Mouse (Mus musculus) hematopoietic stem cell, adult 5-6 weeks (primary cell): ENCODE measurements around the gene Npc1l1. TPM values are rescaled to one million over a fixed set of nuclear protein-coding genes. Genes with fewer than 3 reads are reported as not detected.
"Not testable (repeated sequence)": the region's sequence is repeated elsewhere in the genome, so short reads cannot be mapped to it uniquely, and the experiment has no call there.

Source experiments
- ATAC-seq, 2 experiments: fragments of 125-278 bp in 1 of 2; replicated peaks in 1 of 2; 2 replicates each; pipeline ENCODE4 v1.8.0; 2016 to 2017; ENCODE audit warnings: inconsistent platforms in 2 of 2, mild to moderate bottlenecking in 2 of 2, moderate number of reproducible peaks in 2 of 2, low read depth in 1 of 2, moderate TSS enrichment in 1 of 2; ENCODE audit not compliant: low FRiP score in 2 of 2, poor library complexity in 2 of 2, severe bottlenecking in 2 of 2, insufficient read depth in 1 of 2, low TSS enrichment in 1 of 2
- total RNA-seq: library from RNA; stranded (forward); fragments of 172-1452, 232-1000 nt; gene quantifications from 2 replicates; pipeline ENCODE4 v1.2.3, GENCODE M21; 2017

Npc1l1 gene
- total RNA-seq, result not detected in 2 replicates

DNA sequence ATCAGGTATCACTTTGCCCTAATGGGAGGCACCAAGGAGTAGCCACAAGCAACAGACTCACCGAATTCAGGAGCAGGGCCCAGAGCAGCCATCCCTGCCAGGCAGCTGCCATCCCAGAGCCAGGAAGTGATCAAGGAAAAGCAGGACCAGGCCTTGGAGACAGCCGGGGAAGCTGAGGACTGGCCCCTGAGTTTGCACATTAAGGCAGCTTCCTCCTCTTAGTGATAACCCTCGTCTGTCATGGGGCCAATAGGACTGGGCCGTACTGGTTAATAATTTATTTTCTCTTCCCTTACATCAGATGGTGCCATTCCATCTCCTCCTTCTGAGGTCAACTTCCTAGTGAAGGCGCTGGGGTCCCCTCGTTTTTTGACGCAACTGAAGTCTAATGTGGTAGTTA is at the start of gene Npc1l1:
Gene Npc1l1 (minus strand): TSS at position 132 of the 400 bp plus-strand sequence.
- ATAC-seq, result no peak

DNA sequence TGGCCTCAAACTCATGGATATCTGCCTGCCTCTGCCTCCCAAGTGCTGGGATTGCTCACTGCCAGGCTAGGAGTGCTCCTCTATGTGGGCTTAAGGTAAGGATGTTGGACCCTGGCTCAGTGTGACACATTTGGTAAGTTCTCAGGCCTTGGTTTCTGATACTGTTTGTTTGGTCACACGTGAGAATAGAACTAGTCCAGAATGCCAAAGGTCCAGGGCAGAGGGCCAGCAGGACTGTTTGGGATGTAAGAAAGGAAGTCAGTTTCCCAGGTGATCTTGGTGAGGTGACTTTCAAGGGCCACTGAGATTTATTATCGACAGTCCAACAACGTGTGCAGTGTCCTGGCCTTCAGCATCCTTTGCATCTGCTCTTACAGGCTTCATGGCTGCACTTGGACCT is 46.5 kb upstream of the Npc1l1 start:
- ATAC-seq, result no peak

GRCm38 (mm10) chr11:6275094-6275484 is 45.1 kb upstream of the Npc1l1 start:
- ATAC-seq, result peak in 1 of 2 experiments; percentile 22; a peak in 1 of 4 replicates

GRCm38 (mm10) chr11:6274387-6275093 is 44.6 kb upstream of the Npc1l1 start, which contains the start of gene Tmed4:
Gene Tmed4, minus strand, starts transcription at chr11:6274870.
- ATAC-seq, result peak; percentile 96 to 98

DNA sequence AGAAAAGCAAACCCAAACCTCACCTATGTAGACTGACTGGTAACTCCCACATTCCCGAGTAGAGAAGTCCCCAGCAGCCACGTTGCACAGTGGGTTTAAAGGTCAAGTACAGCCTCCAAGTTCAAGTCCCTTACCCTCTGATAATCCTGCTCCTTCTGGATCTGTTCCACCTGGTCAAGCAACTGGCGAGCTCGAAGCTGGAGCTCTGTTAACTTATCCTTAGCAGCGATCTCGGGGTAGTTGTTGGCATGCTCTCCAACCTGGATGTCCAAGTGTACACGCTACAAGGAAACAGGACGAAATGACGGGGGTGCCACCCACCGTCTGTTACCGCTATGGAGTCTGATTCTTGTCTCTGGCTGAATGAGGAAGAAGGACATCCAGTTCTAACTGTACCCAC is 43.7 kb upstream of the Npc1l1 start:
- ATAC-seq, result no peak

GRCm38 (mm10) chr11:6267320-6268254 is 37.6 kb upstream of the Npc1l1 start, which contains the start of gene Ddx56:
Gene Ddx56, minus strand, starts transcription at chr11:6267772.
- ATAC-seq, result peak; percentile 98 to 99

DNA sequence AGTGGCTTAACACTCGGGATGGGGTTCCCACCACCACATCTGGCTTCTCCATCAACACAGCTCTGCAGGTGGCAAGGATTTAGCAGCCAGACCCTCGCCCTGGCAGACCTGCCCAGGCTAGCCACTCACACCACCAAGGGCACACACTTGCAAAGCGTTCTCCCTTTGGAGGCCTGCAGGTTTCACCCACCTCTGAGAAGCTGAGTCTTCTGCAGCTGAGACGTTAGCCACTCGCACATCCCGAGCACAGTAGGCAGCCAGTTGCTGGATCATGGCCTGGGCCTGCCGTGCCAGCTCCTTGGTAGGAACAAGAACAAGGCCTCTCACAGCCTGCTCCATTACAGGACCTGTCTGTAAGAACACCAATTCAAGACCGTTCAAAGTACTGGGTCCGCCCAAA is 36.7 kb upstream of the Npc1l1 start:
- no peak for ATAC-seq

GRCm38 (mm10) chr11:6261434-6262082 is 31.6 kb upstream of the Npc1l1 start:
- peak; percentile 71 to 77; a peak in 3 of 4 replicates for ATAC-seq

DNA sequence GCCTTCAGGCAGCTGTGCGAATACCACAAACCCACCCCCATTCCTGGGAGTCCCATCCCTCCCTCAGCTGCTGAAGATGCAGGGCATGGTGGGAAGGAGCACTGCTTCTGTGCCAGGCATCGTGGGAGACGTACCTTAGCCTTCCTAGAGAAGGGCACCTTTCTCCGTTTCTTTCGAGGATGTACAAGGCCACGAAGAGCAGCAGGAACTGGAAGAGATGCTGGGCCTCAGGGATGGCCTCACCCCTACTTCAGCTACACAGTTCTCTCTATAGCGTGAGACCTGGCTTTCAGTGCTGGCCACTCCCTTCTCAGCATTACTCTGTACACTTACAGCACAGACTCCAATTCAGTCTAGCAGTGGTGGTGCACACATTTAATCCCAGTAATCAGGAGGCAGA is 29.5 kb upstream of the Npc1l1 start:
- ATAC-seq, result no peak

GRCm38 (mm10) chr11:6256490-6257072 is 26.6 kb upstream of the Npc1l1 start:
- no peak for ATAC-seq

- ATAC-seq, result not testable (repeated sequence)
These were observed 24.7 kb upstream of the Npc1l1 start for GRCm38 (mm10) chr11:6254602-6255001.

GRCm38 (mm10) chr11:6252824-6253223 is 22.9 kb upstream of the Npc1l1 start:
- no peak for ATAC-seq

DNA sequence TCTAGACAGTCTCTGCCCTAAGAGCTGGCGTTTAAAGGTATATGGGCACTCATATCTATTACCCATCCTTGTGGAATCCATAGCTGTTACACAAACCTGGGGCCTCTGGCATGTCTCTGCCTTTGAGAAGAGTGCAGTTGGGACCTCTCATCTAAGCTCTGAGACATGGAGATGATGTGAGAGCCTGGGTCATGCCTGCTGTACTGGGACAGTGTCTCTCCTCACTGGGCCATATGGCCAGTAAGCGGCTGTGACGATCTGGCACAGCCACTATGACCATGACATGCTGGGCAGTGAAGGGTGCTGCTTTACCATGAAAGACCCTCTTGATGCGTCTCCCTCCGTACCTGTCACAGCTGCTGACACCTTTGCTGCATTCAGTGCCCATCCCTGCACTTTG is 22.3 kb upstream of the Npc1l1 start:
- ATAC-seq, result no peak; a peak in 1 of 4 replicates

- no peak for ATAC-seq
These were observed 14.8 kb upstream of the Npc1l1 start for GRCm38 (mm10) chr11:6244707-6245106.

- no peak for ATAC-seq
These were observed 3.1 kb upstream of the Npc1l1 start for GRCm38 (mm10) chr11:6233025-6233424.

DNA sequence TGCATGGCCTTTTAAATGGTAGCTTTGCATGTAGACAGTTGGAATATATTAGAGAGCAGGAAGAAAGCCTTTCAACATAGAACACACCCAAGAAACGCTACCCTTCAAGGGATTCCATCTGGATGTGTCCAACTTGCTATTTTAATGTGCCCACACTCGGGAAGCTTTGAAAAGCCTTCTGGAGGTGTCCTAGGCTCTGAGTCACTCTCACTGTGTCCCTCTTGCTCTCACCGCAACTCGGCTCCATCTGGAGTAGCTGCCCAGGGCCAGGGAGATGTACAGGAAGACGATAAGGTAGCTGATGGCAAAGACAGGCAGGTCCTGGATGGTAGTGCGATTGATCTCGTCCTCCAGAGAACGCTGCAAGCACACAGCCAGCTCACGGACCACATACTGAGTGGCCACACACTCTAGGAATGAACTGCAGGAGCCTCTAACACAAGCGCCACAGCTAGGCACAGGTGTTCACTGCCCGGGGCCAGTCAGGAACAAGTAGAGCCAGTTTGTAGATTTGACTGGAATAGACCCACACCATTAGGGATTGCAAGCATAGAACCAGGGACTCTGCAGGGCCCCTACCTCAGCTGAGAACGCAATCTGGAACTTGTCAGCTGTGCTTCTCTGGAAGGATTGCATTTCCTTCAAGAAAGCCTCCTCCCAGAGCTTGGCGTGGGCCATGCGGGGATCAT is 5.3 kb downstream of the Npc1l1 start:
- no peak for ATAC-seq

- no peak for ATAC-seq
These were observed 7.8 kb downstream of the Npc1l1 start for GRCm38 (mm10) chr11:6222187-6222586.
